Mouse (Mus musculus) thymus, adult 2 months (tissue): Measurements from ENCODE around the gene Zfhx3.

Source experiments
- CTCF ChIP-seq: fragments of 200-500 bp; IDR thresholded peaks from 2 replicates; pipeline ENCODE4 v1.5.1; 2012; ENCODE audit warnings: mild to moderate bottlenecking, control low read depth, low read length, moderate library complexity, borderline replicate concordance; ENCODE audit not compliant: control insufficient read depth, poor library complexity, insufficient read depth; ENCODE audit errors: extremely low read depth
- POLR2A ChIP-seq: fragments of 200-500 bp; IDR thresholded peaks from 2 replicates; pipeline ENCODE4 v1.6.1; 2012; ENCODE audit warnings: mild to moderate bottlenecking, low read length, control low read depth, moderate library complexity; ENCODE audit not compliant: control insufficient read depth, poor library complexity, insufficient read depth; ENCODE audit errors: extremely low read depth

GRCm38 (mm10) chr8:108937904-108938455, 995.5 kb downstream of the Zfhx3 start:
- TF ChIP-seq POLR2A = no peak
- TF ChIP-seq CTCF = no peak
